Mouse (Mus musculus) kidney, adult 2 months (tissue): ENCODE measurements around the gene Meis2.

Experiments
- CTCF ChIP-seq: fragments of 200-500 bp; conservative IDR thresholded peaks from 2 replicates; pipeline ENCODE4 v1.5.1; 2011; ENCODE audit warnings: low read depth, mild to moderate bottlenecking, control low read depth, low read length, moderate library complexity, mixed read lengths; ENCODE audit not compliant: insufficient read depth, insufficient read length
- POLR2A ChIP-seq: fragments of 200-500 bp; IDR thresholded peaks from one replicate; pipeline ENCODE4 v1.6.1; 2011; ENCODE audit warnings: low read depth, low read length, control low read depth

- TF ChIP-seq POLR2A, result no peak
- TF ChIP-seq CTCF, result no peak
These were observed 151.1 kb downstream of the Meis2 start for GRCm38 (mm10) chr2:115914539-115914938.
